Mouse (Mus musculus) heart, postnatal 0 days (tissue): ENCODE results near the gene Pip4k2a. TPM values are rescaled to one million over a fixed set of nuclear protein-coding genes. Genes with fewer than 3 reads are reported as not detected.

Experiments
- ATAC-seq: fragments of 200-750 bp; cut with Nextera tagmentation; 2 replicates; pipeline ENCODE4 v1.8.0; 2017; ENCODE audit warnings: low read depth, moderate number of reproducible peaks, moderate library complexity; ENCODE audit not compliant: insufficient read depth
- DNase-seq: peaks from one replicate; pipeline ENCODE4 v3.0.0-alpha.2; 2016; ENCODE audit warnings: low spot score
- H3K27ac ChIP-seq: fragments of 300-500 bp; sonication (generic); 2 replicates; pipeline ENCODE4 v1.5.1; 2014; ENCODE audit warnings: low read depth, mild to moderate bottlenecking
- H3K27me3 ChIP-seq: fragments of 300-500 bp; sonication (generic); 2 replicates; pipeline ENCODE4 v1.6.1; 2014; ENCODE audit warnings: low read length, mixed read lengths; ENCODE audit not compliant: control insufficient read depth, insufficient read depth
- H3K36me3 ChIP-seq: fragments of 300-500 bp; sonication (generic); replicated peaks from 2 replicates; pipeline ENCODE4 v1.6.1; 2014; ENCODE audit warnings: low read length, mixed read lengths; ENCODE audit not compliant: control insufficient read depth, insufficient read depth
- H3K4me1 ChIP-seq: fragments of 300-500 bp; sonication (generic); 2 replicates; pipeline ENCODE4 v1.6.1; 2014; ENCODE audit warnings: antibody characterized with exemption; ENCODE audit not compliant: control insufficient read depth, insufficient read depth
- H3K4me2 ChIP-seq: fragments of 300-500 bp; sonication (generic); 2 replicates; pipeline ENCODE4 v1.6.1; 2014; ENCODE audit warnings: low read depth, mild to moderate bottlenecking, low read length, moderate library complexity
- H3K4me3 ChIP-seq: fragments of 300-500 bp; sonication (generic); 2 replicates; pipeline ENCODE4 v1.5.1; 2014; ENCODE audit warnings: low read depth, low read length
- H3K9ac ChIP-seq: fragments of 300-500 bp; sonication (generic); replicated peaks from 2 replicates; pipeline ENCODE4 v1.6.1; 2014; ENCODE audit warnings: low read depth, low read length, mixed read lengths
- H3K9me3 ChIP-seq: fragments of 300-500 bp; sonication (generic); replicated peaks from 2 replicates; pipeline ENCODE4 v1.6.1; 2016; ENCODE audit warnings: low read length; ENCODE audit not compliant: control insufficient read depth
- CTCF ChIP-seq: IDR thresholded peaks from 2 replicates; pipeline ENCODE4 v1.5.1; 2016; ENCODE audit warnings: antibody characterized with exemption, control low read depth, low read depth
- EP300 ChIP-seq: IDR thresholded peaks from 2 replicates; pipeline ENCODE4 v1.6.1; 2016; ENCODE audit warnings: antibody characterized with exemption, low read depth
- WGBS: fragments of 180-500 bp; shearing (Covaris S2); extraction: QIAGEN DNeasy Blood & Tissue Kit; methylation state at CpG from one replicate; pipeline ENCODE4 v1.1.7; 2014; 5-methylcytosine and 5-hydroxymethylcytosine counted together
- polyA plus RNA-seq: library from polyadenylated mRNA; unstranded; fragments of >200 nt; fragmentation: Nextera tagmentation; extraction: Ambion mirVana; gene quantifications from 2 replicates; pipeline ENCODE4 v1.2.1, GENCODE M21; 2015
- total RNA-seq: library from RNA; depleted of rRNA; stranded (reverse); fragments of >200 nt; gene quantifications from 2 replicates; pipeline ENCODE4 v1.2.3, GENCODE M21; 2014; ENCODE audit warnings: low replicate concordance

Gene Pip4k2a
- total and polyA plus RNA-seq, 2 experiments from 2014 or later: 1.3 to 2.7 TPM

- TF ChIP-seq EP300 (no peak), CTCF (no peak)
- no peak overlapping the region for H3K9ac ChIP-seq
- H3K27ac ChIP-seq: no peak overlapping the region
- H3K4me3 ChIP-seq: no peak overlapping the region
- no peaks in the 10 kb centered on the region for H3K27me3 ChIP-seq
- peaks cover 4% of the 10 kb centered on the region; the same call in 1 of the 2 replicates for H3K4me1 ChIP-seq
- WGBS: 90% methylated on average over 3 of the region's 3 CpGs
- ATAC-seq (no peak), DNase-seq (no peak)
- H3K36me3 ChIP-seq: no peaks in the 10 kb centered on the region
- H3K4me2 ChIP-seq: no peak overlapping the region
- no peaks in the 10 kb centered on the region for H3K9me3 ChIP-seq
Measured at GRCm38 (mm10) chr2:18988885-18989284, 9.0 kb downstream of the Pip4k2a start.

- H3K9me3 ChIP-seq: no peaks in the 10 kb centered on the region
- DNase-seq: no peak
- WGBS: 85% methylated on average over 3 of the region's 3 CpGs
- no peaks in the 10 kb centered on the region for H3K27me3 ChIP-seq
- ATAC-seq: no peak
- no peak overlapping the region for H3K4me3 ChIP-seq
- no peak overlapping the region for H3K4me2 ChIP-seq
- no peak overlapping the region for H3K27ac ChIP-seq
- H3K4me1 ChIP-seq: no peaks in the 10 kb centered on the region
- H3K9ac ChIP-seq: no peak overlapping the region
- H3K36me3 ChIP-seq: no peaks in the 10 kb centered on the region
- no peak for TF ChIP-seq CTCF
- TF ChIP-seq EP300: no peak
Measured at GRCm38 (mm10) chr2:18985506-18985905, 12.4 kb downstream of the Pip4k2a start.

GRCm38 (mm10) chr2:18984095-18984847, 13.7 kb downstream of the Pip4k2a start:
- no peak overlapping the region for H3K9ac ChIP-seq
- H3K27ac ChIP-seq: no peak overlapping the region
- no peaks in the 10 kb centered on the region for H3K4me1 ChIP-seq
- DNase-seq (no peak), ATAC-seq (no peak)
- no peaks in the 10 kb centered on the region for H3K9me3 ChIP-seq
- no peak overlapping the region for H3K4me3 ChIP-seq
- H3K36me3 ChIP-seq: no peaks in the 10 kb centered on the region
- TF ChIP-seq EP300 (no peak), CTCF (no peak)
- 90% methylated on average over 15 of the region's 15 CpGs for WGBS
- no peak overlapping the region for H3K4me2 ChIP-seq
- H3K27me3 ChIP-seq: no peaks in the 10 kb centered on the region

GRCm38 (mm10) chr2:18983546-18983945, 14.4 kb downstream of the Pip4k2a start:
- no peak overlapping the region for H3K9ac ChIP-seq
- H3K4me2 ChIP-seq: no peak overlapping the region
- no peaks in the 10 kb centered on the region for H3K36me3 ChIP-seq
- no peaks in the 10 kb centered on the region for H3K4me1 ChIP-seq
- TF ChIP-seq EP300 (no peak), CTCF (no peak)
- H3K27ac ChIP-seq: no peak overlapping the region
- DNase-seq (no peak), ATAC-seq (no peak)
- no peak overlapping the region for H3K4me3 ChIP-seq
- no peaks in the 10 kb centered on the region for H3K27me3 ChIP-seq
- H3K9me3 ChIP-seq: no peaks in the 10 kb centered on the region

- Histone ChIP-seq H3K36me3 (no peaks in the 10 kb centered on the region), H3K27ac (no peak overlapping the region)
Measured at GRCm38 (mm10) chr2:18982581-18982980, 15.3 kb downstream of the Pip4k2a start.

GRCm38 (mm10) chr2:18979675-18980074, 18.3 kb downstream of the Pip4k2a start:
- no peak for DNase-seq
- no peak overlapping the region for H3K9ac ChIP-seq
- H3K36me3 ChIP-seq: no peaks in the 10 kb centered on the region
- 84% methylated on average over 7 of the region's 7 CpGs for WGBS
- H3K9me3 ChIP-seq: no peaks in the 10 kb centered on the region
- TF ChIP-seq CTCF (no peak), EP300 (no peak)
- no peaks in the 10 kb centered on the region for H3K27me3 ChIP-seq
- no peak overlapping the region for H3K4me2 ChIP-seq
- no peak overlapping the region for H3K4me3 ChIP-seq
- ATAC-seq: no peak
- no peak overlapping the region for H3K27ac ChIP-seq
- peaks cover 16% of the 10 kb centered on the region for H3K4me1 ChIP-seq

More at GRCm38 (mm10) chr2:18982581-18982980, 15.3 kb downstream of the Pip4k2a start:
- TF ChIP-seq EP300: no peak
- H3K27me3 ChIP-seq: no peaks in the 10 kb centered on the region
- ATAC-seq (no peak), DNase-seq (no peak)
- peaks cover under 1% of the 10 kb centered on the region for H3K4me1 ChIP-seq
- H3K4me2 ChIP-seq: no peak overlapping the region
- H3K4me3 ChIP-seq: no peak overlapping the region
- H3K9ac ChIP-seq: no peak overlapping the region
- 77% methylated on average over 6 of the region's 6 CpGs for WGBS
- no peaks in the 10 kb centered on the region for H3K9me3 ChIP-seq
